Mouse (Mus musculus) lung, postnatal 36 days (tissue): Measurements from ENCODE around the gene Kars.

Source experiments
- DNase-seq: peaks from one replicate; pipeline ENCODE4 v3.0.0; 2022; ENCODE audit warnings: mixed read lengths

Gene Kars

DNA sequence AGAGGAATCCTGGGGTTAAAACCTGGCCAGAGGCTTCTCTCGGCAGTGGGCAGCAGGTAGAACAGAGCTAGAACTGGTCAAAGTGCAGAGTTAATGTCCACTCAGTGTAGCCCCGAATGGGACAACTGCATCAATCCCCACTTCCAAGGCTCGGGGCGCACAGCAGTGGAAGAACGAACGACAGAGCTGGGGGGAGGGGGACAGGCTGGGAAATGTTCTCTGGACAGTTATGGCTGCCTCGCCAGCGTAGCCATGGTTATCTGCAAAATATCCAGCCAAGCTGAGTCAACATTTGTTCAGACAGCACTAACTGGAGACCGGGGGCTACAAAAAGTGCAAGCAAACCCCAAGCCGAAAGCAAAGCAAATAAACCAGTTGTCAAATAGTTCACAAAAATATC, 33.0 kb downstream of the Kars start:
- no peak for DNase-seq

GRCm38 (mm10) chr8:111976326-111976725, 34.8 kb downstream of the Kars start:
- no peak for DNase-seq

DNA sequence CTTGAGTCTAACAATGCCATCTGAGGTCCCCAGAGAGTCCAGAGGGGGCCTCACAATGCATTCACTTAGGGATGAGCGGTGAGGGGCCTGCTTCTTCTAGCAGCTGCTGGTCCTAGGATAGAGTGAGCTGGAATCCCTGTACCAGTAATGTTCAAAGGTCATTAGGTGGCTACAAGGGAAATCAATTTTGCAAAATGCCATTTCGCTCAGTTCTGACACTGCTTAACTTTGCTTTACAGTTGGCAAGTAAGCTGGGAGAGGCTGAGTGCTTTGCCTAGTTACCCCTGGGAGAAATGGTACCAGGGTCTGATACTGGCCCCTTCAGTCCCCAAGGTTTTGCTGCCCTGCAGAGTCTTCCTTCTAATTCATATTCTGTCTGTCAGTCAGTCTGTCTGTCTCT, 35.4 kb downstream of the Kars start:
- DNase-seq = no peak

GRCm38 (mm10) chr8:111974138-111974537, 37.0 kb downstream of the Kars start:
- no peak for DNase-seq

DNA sequence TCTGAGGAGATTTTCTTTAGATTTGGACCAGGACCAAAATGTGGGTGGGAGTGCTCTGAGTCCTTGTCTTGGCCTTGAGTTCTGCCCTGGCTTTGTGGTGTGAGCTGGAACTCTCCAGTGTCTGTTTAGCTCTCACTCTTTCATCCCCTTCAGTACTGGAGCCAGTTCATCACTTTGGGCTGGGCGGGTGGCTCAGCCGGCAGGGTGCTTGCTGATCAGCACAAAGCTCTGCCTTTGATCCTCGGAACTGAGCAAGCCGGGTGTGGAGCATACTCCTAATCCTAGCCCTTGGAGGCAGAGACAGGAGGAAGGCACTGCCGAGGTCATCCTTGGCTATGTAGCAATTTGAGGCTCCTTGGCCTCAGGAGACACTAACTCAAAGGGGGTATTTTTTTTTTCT, 42.1 kb downstream of the Kars start:
- DNase-seq = no peak

GRCm38 (mm10) chr8:111968541-111968940, 42.6 kb downstream of the Kars start:
- DNase-seq = no peak

- no peak for DNase-seq
These were observed 43.8 kb downstream of the Kars start for GRCm38 (mm10) chr8:111967246-111967870.

GRCm38 (mm10) chr8:111964849-111965561, 46.1 kb downstream of the Kars start:
- no peak for DNase-seq

GRCm38 (mm10) chr8:111964351-111964750, 46.8 kb downstream of the Kars start:
- no peak for DNase-seq

- no peak for DNase-seq
These were observed 47.6 kb downstream of the Kars start for GRCm38 (mm10) chr8:111963546-111963945.

GRCm38 (mm10) chr8:111963091-111963490, 48.0 kb downstream of the Kars start:
- DNase-seq = no peak

DNA sequence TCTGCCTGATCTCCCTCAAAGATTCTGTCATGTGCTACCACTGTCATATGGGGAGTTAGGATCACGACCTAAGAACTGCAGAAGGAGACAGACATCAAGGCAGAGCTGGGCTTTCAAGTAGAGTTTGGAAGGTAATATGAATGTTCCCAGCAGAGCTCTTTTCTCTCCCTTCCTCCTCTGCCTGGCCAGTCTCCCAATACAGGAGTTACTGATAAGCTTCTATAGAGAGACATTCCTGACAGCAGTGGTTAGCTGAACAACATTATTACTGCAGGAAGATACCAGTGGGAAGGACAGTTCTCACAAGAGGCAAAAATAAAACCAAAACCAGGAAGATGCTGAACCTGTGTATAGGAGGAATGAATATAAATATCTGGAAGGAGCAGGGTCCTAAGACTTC, 48.5 kb downstream of the Kars start:
- DNase-seq = no peak

DNA sequence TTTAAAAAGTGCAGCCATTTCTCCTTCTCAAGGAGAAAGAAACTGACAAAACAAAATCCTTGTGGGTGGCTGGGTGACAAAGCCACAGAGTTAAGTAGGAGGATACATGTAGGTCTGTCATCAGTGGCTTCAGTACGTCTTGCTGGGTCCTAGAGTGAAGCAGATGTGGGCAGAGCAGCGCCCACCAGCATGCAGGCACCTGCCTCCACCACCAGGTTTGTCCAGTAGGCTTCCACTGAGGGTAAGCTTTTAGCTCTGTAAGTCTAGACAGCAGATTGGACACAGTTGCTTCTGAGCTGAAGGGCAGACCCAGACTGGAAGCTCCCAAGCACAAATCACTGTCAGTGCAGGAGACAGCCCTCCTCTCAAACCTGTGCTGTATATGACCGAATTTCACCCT, 49.8 kb downstream of the Kars start:
- no peak for DNase-seq

GRCm38 (mm10) chr8:111960591-111961321, 50.4 kb downstream of the Kars start:
- no peak for DNase-seq

DNA sequence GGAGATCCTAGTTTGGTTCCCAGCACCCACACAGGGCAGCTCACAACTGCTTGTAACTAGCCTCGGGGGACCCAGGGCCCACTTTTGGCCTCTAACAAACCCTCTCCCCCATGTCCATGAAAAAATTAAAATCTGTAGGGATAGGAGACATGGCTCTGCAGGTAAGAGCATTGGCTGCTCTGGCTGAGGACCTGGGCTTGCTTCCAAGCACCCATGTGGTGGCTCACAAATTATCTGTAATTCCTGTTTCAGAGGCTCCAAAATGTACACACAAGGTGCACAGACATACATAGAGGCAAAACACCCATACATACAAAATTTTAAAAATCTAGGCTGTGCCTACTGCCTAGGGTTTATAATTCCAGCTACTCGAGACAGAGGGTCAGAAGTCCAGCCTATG, 53.9 kb downstream of the Kars start:
- DNase-seq = no peak

DNA sequence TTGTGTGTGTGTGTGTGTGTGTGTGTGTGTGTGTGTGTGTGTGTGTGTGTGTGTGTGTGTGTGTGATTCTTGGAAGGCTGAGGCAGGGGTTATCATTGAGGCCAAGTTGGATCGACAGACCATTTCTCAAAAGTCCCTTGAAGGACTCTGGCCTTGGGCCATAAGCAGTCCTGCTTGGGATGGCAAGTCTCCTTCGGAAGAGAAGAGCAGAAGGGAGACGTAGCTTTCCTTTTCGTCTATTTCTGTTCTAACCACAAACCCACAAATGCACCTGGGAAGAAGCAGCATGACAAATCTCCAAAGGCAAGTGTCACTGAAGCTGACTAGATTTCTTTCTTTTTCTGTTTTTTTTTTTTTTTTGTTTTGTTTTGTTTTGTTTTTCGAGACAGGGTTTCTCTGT, 55.2 kb downstream of the Kars start:
- no peak for DNase-seq

DNA sequence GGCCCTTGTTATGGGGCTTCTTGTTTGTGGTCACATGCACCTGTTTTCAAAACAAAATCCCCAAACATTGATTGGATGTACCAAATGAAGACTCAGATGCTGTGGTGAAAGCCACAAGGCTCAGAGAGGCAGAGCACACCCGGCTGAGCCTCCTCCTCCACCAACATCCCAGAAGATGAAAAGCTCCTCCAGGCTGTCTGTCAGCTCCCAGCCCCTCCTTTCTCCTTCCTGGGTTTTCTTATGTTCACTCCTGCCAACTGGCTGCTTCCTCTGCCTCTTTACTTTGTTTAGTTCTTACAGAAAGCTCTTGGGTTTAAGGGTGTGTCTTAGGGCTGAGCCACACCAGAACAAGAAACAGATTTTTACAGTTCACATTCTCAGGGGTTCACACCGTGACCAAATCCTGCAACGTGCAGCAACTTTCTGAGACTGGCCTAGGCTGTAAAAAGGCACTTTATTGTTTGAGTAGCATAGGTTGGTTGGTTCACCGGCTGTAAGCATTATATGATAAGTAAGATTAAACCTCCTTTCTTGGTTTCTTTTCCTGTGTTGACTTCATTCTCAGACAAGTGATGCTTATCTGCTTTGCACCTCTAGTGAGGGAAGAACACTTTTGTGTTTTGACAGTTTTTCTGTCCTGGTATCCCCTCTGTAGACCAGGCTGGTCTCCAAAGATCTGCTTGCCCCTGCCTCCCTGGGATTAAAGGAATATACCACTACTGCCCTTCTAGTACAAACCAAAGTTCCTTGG, 56.1 kb downstream of the Kars start:
- DNase-seq = no peak

GRCm38 (mm10) chr8:111951936-111952335, 59.2 kb downstream of the Kars start:
- no peak for DNase-seq

DNA sequence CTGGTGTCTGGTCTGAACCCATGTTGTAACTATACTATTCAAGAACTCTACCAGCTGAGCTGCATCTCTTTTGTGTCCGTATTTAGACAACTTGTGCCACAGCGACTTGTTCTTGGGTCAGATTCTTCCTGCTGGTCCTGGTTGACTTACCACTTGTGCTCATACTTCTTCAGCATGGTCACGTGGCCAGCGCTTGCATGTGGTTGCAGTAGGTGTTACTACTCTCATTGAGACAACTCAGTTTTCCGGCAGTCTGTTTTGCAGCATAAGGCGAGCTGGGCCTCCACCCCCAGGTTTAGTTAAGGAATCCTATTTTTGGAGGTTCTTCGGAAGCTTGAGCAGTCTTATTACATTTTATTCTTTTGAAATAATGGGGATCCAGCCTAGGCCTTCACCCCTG, 59.8 kb downstream of the Kars start:
- DNase-seq = peak; percentile 63

DNA sequence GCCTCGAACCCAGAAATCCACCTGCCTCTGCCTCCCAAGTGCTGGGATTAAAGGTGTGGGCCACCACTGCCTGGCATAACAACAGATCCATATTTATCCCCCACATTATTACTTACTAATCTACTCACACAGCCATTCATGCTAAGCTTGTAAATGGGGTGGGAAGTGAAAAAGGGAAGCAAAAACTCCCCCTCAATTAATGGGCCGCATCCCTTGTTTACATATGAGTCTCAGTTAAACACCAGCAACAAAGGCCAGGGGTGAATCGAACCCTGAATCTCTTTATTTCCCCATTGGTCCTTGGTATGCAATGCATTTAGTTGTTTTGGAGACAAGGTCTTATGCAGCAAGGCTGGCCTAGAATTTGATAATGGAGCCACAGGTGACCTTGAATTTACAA, 60.3 kb downstream of the Kars start:
- DNase-seq = no peak

- no peak for DNase-seq
These were observed 63.2 kb downstream of the Kars start for GRCm38 (mm10) chr8:111947954-111948353.

GRCm38 (mm10) chr8:111947144-111947543, 64.0 kb downstream of the Kars start:
- no peak for DNase-seq

DNA sequence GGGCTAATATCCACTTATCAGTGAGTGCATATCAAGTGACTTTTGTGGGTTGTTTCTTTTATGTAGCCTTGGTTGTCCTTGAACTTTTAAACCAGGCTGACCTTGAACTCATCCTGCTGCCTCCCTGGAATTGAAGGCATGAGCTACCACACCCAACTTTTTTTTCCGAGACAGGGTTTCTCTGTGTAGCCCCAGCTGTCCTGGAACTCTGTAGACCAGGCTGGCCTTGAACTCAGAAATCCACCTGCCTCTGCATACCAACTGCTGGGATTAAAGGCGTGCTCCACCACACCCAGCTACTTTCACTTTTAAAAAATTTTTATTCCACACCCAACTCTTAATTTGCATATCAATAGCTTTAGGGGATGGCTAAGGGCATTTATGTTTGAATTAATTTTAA, 67.6 kb downstream of the Kars start:
- DNase-seq = no peak
